Mouse (Mus musculus) heart, postnatal 0 days (tissue): ENCODE measurements around the gene Mcpt9. TPM values are rescaled to one million over a fixed set of nuclear protein-coding genes. Genes with fewer than 3 reads are reported as not detected.
"Not testable (repeated sequence)": the region's sequence is repeated elsewhere in the genome, so short reads cannot be mapped to it uniquely, and the experiment has no call there.

Experiments used
- ATAC-seq: fragments of 200-750 bp; cut with Nextera tagmentation; 2 replicates; pipeline ENCODE4 v1.8.0; 2017; ENCODE audit warnings: low read depth, moderate number of reproducible peaks, moderate library complexity; ENCODE audit not compliant: insufficient read depth
- DNase-seq: peaks from one replicate; pipeline ENCODE4 v3.0.0-alpha.2; 2016; ENCODE audit warnings: low spot score
- H3K27ac ChIP-seq: fragments of 300-500 bp; sonication (generic); 2 replicates; pipeline ENCODE4 v1.5.1; 2014; ENCODE audit warnings: low read depth, mild to moderate bottlenecking
- H3K27me3 ChIP-seq: fragments of 300-500 bp; sonication (generic); 2 replicates; pipeline ENCODE4 v1.6.1; 2014; ENCODE audit warnings: low read length, mixed read lengths; ENCODE audit not compliant: control insufficient read depth, insufficient read depth
- H3K36me3 ChIP-seq: fragments of 300-500 bp; sonication (generic); replicated peaks from 2 replicates; pipeline ENCODE4 v1.6.1; 2014; ENCODE audit warnings: low read length, mixed read lengths; ENCODE audit not compliant: control insufficient read depth, insufficient read depth
- H3K4me1 ChIP-seq: fragments of 300-500 bp; sonication (generic); 2 replicates; pipeline ENCODE4 v1.6.1; 2014; ENCODE audit warnings: antibody characterized with exemption; ENCODE audit not compliant: control insufficient read depth, insufficient read depth
- H3K4me2 ChIP-seq: fragments of 300-500 bp; sonication (generic); 2 replicates; pipeline ENCODE4 v1.6.1; 2014; ENCODE audit warnings: low read depth, mild to moderate bottlenecking, low read length, moderate library complexity
- H3K4me3 ChIP-seq: fragments of 300-500 bp; sonication (generic); 2 replicates; pipeline ENCODE4 v1.5.1; 2014; ENCODE audit warnings: low read depth, low read length
- H3K9ac ChIP-seq: fragments of 300-500 bp; sonication (generic); replicated peaks from 2 replicates; pipeline ENCODE4 v1.6.1; 2014; ENCODE audit warnings: low read depth, low read length, mixed read lengths
- H3K9me3 ChIP-seq: fragments of 300-500 bp; sonication (generic); replicated peaks from 2 replicates; pipeline ENCODE4 v1.6.1; 2016; ENCODE audit warnings: low read length; ENCODE audit not compliant: control insufficient read depth
- CTCF ChIP-seq: IDR thresholded peaks from 2 replicates; pipeline ENCODE4 v1.5.1; 2016; ENCODE audit warnings: antibody characterized with exemption, control low read depth, low read depth
- EP300 ChIP-seq: IDR thresholded peaks from 2 replicates; pipeline ENCODE4 v1.6.1; 2016; ENCODE audit warnings: antibody characterized with exemption, low read depth
- WGBS: fragments of 180-500 bp; shearing (Covaris S2); extraction: QIAGEN DNeasy Blood & Tissue Kit; methylation state at CpG from one replicate; pipeline ENCODE4 v1.1.7; 2014; 5-methylcytosine and 5-hydroxymethylcytosine counted together
- polyA plus RNA-seq: library from polyadenylated mRNA; unstranded; fragments of >200 nt; fragmentation: Nextera tagmentation; extraction: Ambion mirVana; gene quantifications from 2 replicates; pipeline ENCODE4 v1.2.1, GENCODE M21; 2015
- total RNA-seq: library from RNA; depleted of rRNA; stranded (reverse); fragments of >200 nt; gene quantifications from 2 replicates; pipeline ENCODE4 v1.2.3, GENCODE M21; 2014; ENCODE audit warnings: low replicate concordance; rRNA removed

Gene Mcpt9
- total and polyA plus RNA-seq, 2 experiments from 2014 or later, result not detected

GRCm38 (mm10) chr14:56019446-56019845 lies 10.8 kb downstream of the Mcpt9 start:
- TF ChIP-seq CTCF (no peak), EP300 (no peak)
- DNase-seq, result no peak
- Histone ChIP-seq H3K9me3 (no peaks in the 10 kb centered on the region), H3K36me3 (no peaks in the 10 kb centered on the region), H3K27ac (no peak overlapping the region), H3K4me3 (no peak overlapping the region), H3K4me1 (no peaks in the 10 kb centered on the region), H3K27me3 (no peaks in the 10 kb centered on the region), H3K9ac (no peak overlapping the region), H3K4me2 (no peak overlapping the region)
- no peak for ATAC-seq
- WGBS, result 50% methylated on average over 1 of the region's 1 CpGs

DNA sequence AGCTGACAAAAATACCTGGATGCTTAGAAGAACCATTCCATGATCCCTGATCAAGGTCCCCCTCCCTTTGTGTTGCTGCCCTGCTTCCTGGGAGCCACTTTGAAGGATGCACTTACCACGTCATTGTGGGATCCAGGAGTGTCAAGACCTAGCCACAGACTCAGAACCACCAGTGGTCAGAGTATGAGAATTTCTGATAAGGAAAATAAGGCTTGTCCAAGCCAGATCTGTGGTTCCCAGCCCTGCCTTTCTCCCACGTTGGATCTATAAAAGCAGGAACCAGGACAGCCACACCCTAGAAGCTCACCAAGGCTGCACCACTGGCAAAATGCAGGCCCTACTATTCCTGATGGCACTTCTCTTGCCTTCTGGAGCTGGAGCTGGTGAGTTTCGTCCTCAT lies 12.6 kb downstream of the Mcpt9 start, which contains the start of gene Mcpt1:
Gene Mcpt1, plus strand, starts transcription at position 301 of the 400 bp plus-strand sequence.
- H3K36me3 ChIP-seq, ATAC-seq, H3K27ac ChIP-seq, H3K4me1 ChIP-seq, DNase-seq, H3K4me3 ChIP-seq, H3K9ac ChIP-seq, H3K27me3 ChIP-seq, H3K4me2 ChIP-seq, H3K9me3 ChIP-seq: not testable (repeated sequence)
- 64% methylated on average over 3 of the region's 3 CpGs for WGBS

DNA sequence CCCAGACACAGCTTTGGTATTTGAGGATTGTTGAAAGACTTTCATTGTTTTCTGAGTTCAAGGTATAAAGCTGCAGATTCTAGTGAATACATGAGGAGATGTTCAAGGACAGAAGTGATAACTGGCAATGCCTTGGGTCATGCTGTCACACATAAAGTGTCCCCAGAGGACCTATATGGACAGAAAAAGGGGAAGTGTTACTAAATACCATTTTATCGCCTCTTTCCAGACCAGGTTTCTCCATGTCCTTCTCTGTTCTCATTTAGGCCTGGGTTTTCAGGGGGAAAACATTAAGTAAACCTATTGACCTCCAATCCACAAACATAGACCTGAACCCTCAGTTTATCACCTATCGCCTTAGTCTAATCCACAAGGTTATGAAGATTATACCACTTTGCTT lies 16.4 kb downstream of the Mcpt9 start:
- H3K9ac ChIP-seq, result no peak overlapping the region
- no peak for ATAC-seq
- WGBS, result 83% methylated on average over 2 of the region's 2 CpGs
- no peak overlapping the region for H3K27ac ChIP-seq
- no peak overlapping the region for H3K4me3 ChIP-seq
- H3K4me1 ChIP-seq, result no peaks in the 10 kb centered on the region
- TF ChIP-seq CTCF (no peak), EP300 (no peak)
- H3K36me3 ChIP-seq, result no peaks in the 10 kb centered on the region
- no peaks in the 10 kb centered on the region for H3K9me3 ChIP-seq
- no peaks in the 10 kb centered on the region for H3K27me3 ChIP-seq
- no peak overlapping the region for H3K4me2 ChIP-seq
- DNase-seq, result no peak

- Histone ChIP-seq H3K9ac (no peak overlapping the region), H3K27ac (no peak overlapping the region), H3K27me3 (no peaks in the 10 kb centered on the region), H3K36me3 (no peaks in the 10 kb centered on the region), H3K4me2 (no peak overlapping the region), H3K4me1 (no peaks in the 10 kb centered on the region), H3K4me3 (no peak overlapping the region), H3K9me3 (no peaks in the 10 kb centered on the region)
- DNase-seq (no peak), ATAC-seq (no peak)
- TF ChIP-seq CTCF (no peak), EP300 (no peak)
- WGBS, result 55% methylated on average over 3 of the region's 3 CpGs
These were observed 17.1 kb downstream of the Mcpt9 start for GRCm38 (mm10) chr14:56013147-56013546.

- not testable (repeated sequence) for H3K9ac ChIP-seq, H3K36me3 ChIP-seq, H3K4me2 ChIP-seq, H3K4me1 ChIP-seq, H3K27ac ChIP-seq, H3K9me3 ChIP-seq, H3K4me3 ChIP-seq, DNase-seq, H3K27me3 ChIP-seq, ATAC-seq
- WGBS, result 38% methylated on average over 1 of the region's 3 CpGs
These were observed 42.8 kb downstream of the Mcpt9 start for GRCm38 (mm10) chr14:55987464-55987863.

Other genes with a start within 250 kb of the Mcpt9 start
- 16.2 and 17.4 TPM in 2 replicates for gene Adcy4, start 246.4 kb downstream of the Mcpt9 start, total RNA-seq
- 10.6 TPM in 2 replicates for gene Adcy4, start 246.4 kb downstream of the Mcpt9 start, polyA plus RNA-seq
- 8.5 and 16.3 TPM in 2 replicates for gene Ripk3, start 241.6 kb downstream of the Mcpt9 start, total RNA-seq
- 9.3 and 9.4 TPM in 2 replicates for gene Ripk3, start 241.6 kb downstream of the Mcpt9 start, polyA plus RNA-seq
- 6.5 and 8.5 TPM in 2 replicates for gene Nfatc4, start 207.4 kb downstream of the Mcpt9 start, total RNA-seq
- 3.4 and 4.0 TPM in 2 replicates for gene Nfatc4, start 207.4 kb downstream of the Mcpt9 start, polyA plus RNA-seq
- gene Nynrin, start 176.5 kb downstream of the Mcpt9 start, total RNA-seq, result 27.6 and 29.0 TPM in 2 replicates
- gene Nynrin, start 176.5 kb downstream of the Mcpt9 start, polyA plus RNA-seq, result 3.9 and 4.7 TPM in 2 replicates
- gene Cbln3, start 146.1 kb downstream of the Mcpt9 start, total RNA-seq, result 0.73 and 2.5 TPM in 2 replicates
- gene Cbln3, start 146.1 kb downstream of the Mcpt9 start, polyA plus RNA-seq, result 0.47 and 0.68 TPM in 2 replicates
- gene Khnyn, start 145.5 kb downstream of the Mcpt9 start, total RNA-seq, result 17.1 and 19.5 TPM in 2 replicates
- 5.0 and 5.3 TPM in 2 replicates for gene Khnyn, start 145.5 kb downstream of the Mcpt9 start, polyA plus RNA-seq
- gene Sdr39u1, start 130.2 kb downstream of the Mcpt9 start, total RNA-seq, result 89.1 and 138 TPM in 2 replicates
- 79.5 and 88.3 TPM in 2 replicates for gene Sdr39u1, start 130.2 kb downstream of the Mcpt9 start, polyA plus RNA-seq
- 1.6 and 4.4 TPM in 2 replicates for gene Cma1, start 85.8 kb downstream of the Mcpt9 start, total RNA-seq
- gene Cma1, start 85.8 kb downstream of the Mcpt9 start, polyA plus RNA-seq, result 22.1 and 24.1 TPM in 2 replicates
- not detected in 2 replicates for gene Cma2, start 79.5 kb downstream of the Mcpt9 start, total RNA-seq
- gene Cma2, start 79.5 kb downstream of the Mcpt9 start, polyA plus RNA-seq, result not detected in 2 replicates
- not detected in 2 replicates for gene Mcpt1, start 12.5 kb downstream of the Mcpt9 start, total RNA-seq
- gene Mcpt1, start 12.5 kb downstream of the Mcpt9 start, polyA plus RNA-seq, result not detected in 2 replicates
- gene Mcpt2, start 11.5 kb upstream of the Mcpt9 start, total RNA-seq, result not detected in 2 replicates
- not detected in 2 replicates for gene Mcpt2, start 11.5 kb upstream of the Mcpt9 start, polyA plus RNA-seq
- gene Mcpt4, start 31.8 kb upstream of the Mcpt9 start, total RNA-seq, result 0.12 TPM in 1 of 2 replicates, not detected in the other
- 1.8 and 2.3 TPM in 2 replicates for gene Mcpt4, start 31.8 kb upstream of the Mcpt9 start, polyA plus RNA-seq
- gene Mcpt8, start 54.8 kb upstream of the Mcpt9 start, total RNA-seq, result not detected in 2 replicates
- gene Mcpt8, start 54.8 kb upstream of the Mcpt9 start, polyA plus RNA-seq, result 0.22 and 0.38 TPM in 2 replicates
- not detected in 2 replicates for gene Ctsg, start 72.1 kb upstream of the Mcpt9 start, total RNA-seq
- gene Ctsg, start 72.1 kb upstream of the Mcpt9 start, polyA plus RNA-seq, result 0.15 and 0.23 TPM in 2 replicates
- gene Gzme, start 90.1 kb upstream of the Mcpt9 start, total RNA-seq, result not detected in 2 replicates
- gene Gzme, start 90.1 kb upstream of the Mcpt9 start, polyA plus RNA-seq, result not detected in 2 replicates
- not detected in 2 replicates for gene Gzmd, start 102.1 kb upstream of the Mcpt9 start, total RNA-seq
- gene Gzmd, start 102.1 kb upstream of the Mcpt9 start, polyA plus RNA-seq, result not detected in 2 replicates
- gene Gzmg, start 129.1 kb upstream of the Mcpt9 start, total RNA-seq, result not detected in 2 replicates
- gene Gzmg, start 129.1 kb upstream of the Mcpt9 start, polyA plus RNA-seq, result not detected in 2 replicates
- gene Gzmn, start 144.1 kb upstream of the Mcpt9 start, total RNA-seq, result not detected in 2 replicates
- not detected in 2 replicates for gene Gzmn, start 144.1 kb upstream of the Mcpt9 start, polyA plus RNA-seq
- gene Gzmf, start 180.9 kb upstream of the Mcpt9 start, total RNA-seq, result not detected in 2 replicates
- not detected in 2 replicates for gene Gzmf, start 180.9 kb upstream of the Mcpt9 start, polyA plus RNA-seq
- not detected in 2 replicates for gene Gzmc, start 204.2 kb upstream of the Mcpt9 start, total RNA-seq
- not detected in 2 replicates for gene Gzmc, start 204.2 kb upstream of the Mcpt9 start, polyA plus RNA-seq
- not detected in 2 replicates for gene Gzmb, start 231.8 kb upstream of the Mcpt9 start, total RNA-seq
- gene Gzmb, start 231.8 kb upstream of the Mcpt9 start, polyA plus RNA-seq, result not detected in 2 replicates